8 mouse cellular contexts compared by ENCODE assay signal in genomic region chr10:75303324-75304048, GRCm38 (mm10). TPM values are rescaled to one million over a fixed set of nuclear protein-coding genes. Genes with fewer than 3 reads are reported as not detected.
A peak's percentile ranks its signal among the peaks of the same experiment; 100 is the strongest.
DNase-seq lines count a peak whose midpoint lies in the region; ATAC-seq and TF ChIP-seq lines count a peak whose summit lies in the region.

No protein-coding gene starts in this region.

- no peak for TF ChIP-seq CTCF in forebrain, postnatal 0 days (IDR thresholded peaks at IDR 0.05; ENCODE audit: low read depth)

- H3K4me3 ChIP-seq in kidney, embryonic 15.5 days (replicated peaks), result no peak overlapping the region
- H3K4me3 ChIP-seq in forebrain, postnatal 0 days (ENCODE audit: low read depth, low read length), result no peak overlapping the region

- DNase-seq in kidney, postnatal 25 days, result no peak
- DNase-seq in brain, adult 2 months (ENCODE audit: low read depth, low spot score), result peak; percentile 91
- DNase-seq in forebrain, postnatal 0 days, result peak; percentile 77
- peak; percentile 70 to 88 for DNase-seq in left cerebral cortex, postnatal 14 days (ENCODE audit: low spot score in 2 of 2)
- DNase-seq in spleen, adult 12 weeks (ENCODE audit: low spot score), result no peak
- no peak for DNase-seq in MN1 (ENCODE audit: low spot score)

- peak overlapping the region; percentile 67 for H3K27ac ChIP-seq in kidney, embryonic 15.5 days
- H3K27ac ChIP-seq in forebrain, postnatal 0 days (ENCODE audit: low read depth, low read length), result peak overlapping the region; percentile 57; the same call in 1 of the 2 replicates

- peaks cover 27% of the 10 kb centered on the region for H3K4me1 ChIP-seq in kidney, embryonic 15.5 days
- peaks cover 7% of the 10 kb centered on the region; the same call in 1 of the 2 replicates for H3K4me1 ChIP-seq in forebrain, postnatal 0 days (ENCODE audit: insufficient read depth)

- 67% methylated on average over 8 of the region's 8 CpGs for WGBS in kidney, embryonic 15.5 days
- WGBS in forebrain, postnatal 0 days, result 69% methylated on average over 8 of the region's 8 CpGs

- no peak overlapping the region for H3K9ac ChIP-seq in kidney, embryonic 15.5 days
- no peak overlapping the region for H3K9ac ChIP-seq in forebrain, postnatal 0 days

- intact Hi-C loops in left cerebral cortex, postnatal 14 days (cut with DNase I), result no loop called here

- peak; percentile 42; the same call in 1 of the 2 replicates for ATAC-seq in kidney, embryonic 15.5 days (replicated peaks; ENCODE audit: low FRiP score)
- ATAC-seq in forebrain, postnatal 0 days, result peak; percentile 93
- ATAC-seq in megakaryocyte-erythroid progenitor cell, adult 5-6 weeks (replicated peaks; ENCODE audit: low FRiP score, low TSS enrichment, poor library complexity, severe bottlenecking), result no peak

- no peaks in the 10 kb centered on the region for H3K27me3 ChIP-seq in kidney, embryonic 15.5 days
- no peaks in the 10 kb centered on the region for H3K27me3 ChIP-seq in forebrain, postnatal 0 days (ENCODE audit: insufficient read depth, low read length)

- no peak overlapping the region for H3K4me2 ChIP-seq in kidney, embryonic 15.5 days
- no peak overlapping the region for H3K4me2 ChIP-seq in forebrain, postnatal 0 days (ENCODE audit: low read depth)

- no peaks in the 10 kb centered on the region for H3K9me3 ChIP-seq in kidney, embryonic 15.5 days (replicated peaks)
- H3K9me3 ChIP-seq in forebrain, postnatal 0 days (ENCODE audit: low read length), result no peaks in the 10 kb centered on the region

- peaks cover 73% of the 10 kb centered on the region for H3K36me3 ChIP-seq in kidney, embryonic 15.5 days
- peaks cover 37% of the 10 kb centered on the region for H3K36me3 ChIP-seq in forebrain, postnatal 0 days (ENCODE audit: insufficient read depth)

RNA-seq across cellular contexts. Expression of gene Adora2a, which starts 13.2 kb away (rescaled TPM):
- polyA plus RNA-seq in kidney, embryonic 15.5 days (2015; fragmentation: Nextera tagmentation; extraction: Ambion mirVana), result 4.6 and 6.5 TPM in 2 replicates
- 19.5 and 22.5 TPM in 2 replicates for total RNA-seq in forebrain, postnatal 0 days (2014; rRNA removed)
- polyA plus RNA-seq in forebrain, postnatal 0 days (2015; fragmentation: Nextera tagmentation; extraction: Ambion mirVana), result 9.4 TPM in 2 replicates
- total RNA-seq in left cerebral cortex, postnatal 14 days (2021), result 10 to 100 TPM; 10.3 to 15.4 TPM
- total RNA-seq in megakaryocyte-erythroid progenitor cell, adult 5-6 weeks (2014; fragmentation: Nextera tagmentation), result 0.09 and 0.67 TPM in 2 replicates
- total RNA-seq in megakaryocyte-erythroid progenitor cell, adult 5-6 weeks (2017), result 0.28 and 0.88 TPM in 2 replicates

Comparison
In these comparisons a context has a peak if more than half of its experiments do, and no peak if none do; other contexts are left out.
1. DNase-seq: peak in brain, adult 2 months (single experiment), forebrain, postnatal 0 days (single experiment) and left cerebral cortex, postnatal 14 days (2 of 2); none in kidney, postnatal 25 days (0 of 2), spleen, adult 12 weeks (single experiment) and MN1 (single experiment).
2. RNA of gene Adora2a, which starts 13.2 kb away (total RNA-seq): 19.5 to 22.5 TPM in forebrain, postnatal 0 days and 10.3 to 15.4 TPM in left cerebral cortex, postnatal 14 days; 0.09 to 0.88 TPM in megakaryocyte-erythroid progenitor cell, adult 5-6 weeks; every median in the first group is over 4 times any median in the second.